Mouse (Mus musculus) olfactory bulb, adult 2 months (tissue): ENCODE data around the gene Kif14. TPM values are rescaled to one million over a fixed set of nuclear protein-coding genes. Genes with fewer than 3 reads are reported as not detected.

Experiments
- H3K27ac ChIP-seq: fragments of 200-500 bp; 2 replicates; pipeline ENCODE4 v1.5.1; 2012; ENCODE audit warnings: low read depth, low read length; ENCODE audit not compliant: insufficient read depth
- H3K4me1 ChIP-seq: fragments of 200-500 bp; 2 replicates; pipeline ENCODE4 v1.6.1; 2012; ENCODE audit warnings: low read length; ENCODE audit not compliant: control insufficient read depth, insufficient read depth
- H3K4me3 ChIP-seq: fragments of 200-500 bp; 2 replicates; pipeline ENCODE4 v1.5.1; 2012; ENCODE audit warnings: mild to moderate bottlenecking, low read depth, low read length, moderate library complexity; ENCODE audit not compliant: insufficient read depth
- CTCF ChIP-seq: fragments of 200-500 bp; IDR thresholded peaks from 2 replicates; pipeline ENCODE4 v1.5.1; 2012; ENCODE audit warnings: low read depth, mild to moderate bottlenecking, low read length, moderate library complexity; ENCODE audit not compliant: insufficient read depth
- POLR2A ChIP-seq: fragments of 200-500 bp; IDR thresholded peaks from 2 replicates; pipeline ENCODE4 v1.6.1; 2012; ENCODE audit warnings: mild to moderate bottlenecking, low read depth, low read length, moderate library complexity; ENCODE audit not compliant: insufficient read depth
- WGBS: fragments of 180-500 bp; shearing (Covaris S2); methylation state at CpG from one replicate; pipeline ENCODE4 v1.1.7; 2018; 5-methylcytosine and 5-hydroxymethylcytosine counted together
- polyA plus RNA-seq: library from polyadenylated mRNA; stranded (reverse); fragments of >200 nt; gene quantifications from 2 replicates; pipeline ENCODE4 v1.2.4, GENCODE M21; 2012; ENCODE audit warnings: low replicate concordance; ENCODE audit not compliant: missing spikeins, insufficient read depth, insufficient read length

Gene Kif14
- polyA plus RNA-seq, 1 experiment: not detected

GRCm38 (mm10) chr1:136447338-136447737 is 18.8 kb upstream of the Kif14 start:
- Histone ChIP-seq H3K4me3 (no peak overlapping the region), H3K4me1 (no peaks in the 10 kb centered on the region)
- 59% methylated on average over 4 of the region's 4 CpGs for WGBS

DNA sequence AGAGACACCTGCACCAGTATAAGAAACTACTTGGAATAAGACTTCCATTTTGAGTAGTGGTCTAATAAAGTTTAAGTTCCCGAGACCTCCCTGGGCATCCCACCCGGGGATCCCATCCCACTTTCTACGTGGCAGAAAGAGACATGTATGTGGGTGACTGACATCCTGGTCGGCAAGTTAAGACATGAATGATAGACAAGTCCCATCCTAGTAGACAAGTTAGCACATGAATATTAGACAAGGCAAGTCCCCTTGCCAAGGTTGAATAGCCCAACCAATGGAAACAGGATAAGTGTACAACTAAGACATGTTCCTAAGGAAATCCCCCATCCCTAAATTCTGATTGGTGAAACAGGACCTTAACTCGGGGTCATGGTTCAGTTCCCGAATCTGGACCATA is 16.6 kb upstream of the Kif14 start:
- no peak overlapping the region for H3K27ac ChIP-seq
- H3K4me1 ChIP-seq: no peaks in the 10 kb centered on the region
- WGBS: 99% methylated on average over 6 of the region's 6 CpGs
- H3K4me3 ChIP-seq: no peak overlapping the region
- TF ChIP-seq POLR2A (no peak), CTCF (no peak)

More at GRCm38 (mm10) chr1:136447338-136447737, 18.8 kb upstream of the Kif14 start:
- TF ChIP-seq POLR2A: no peak
- no peak for TF ChIP-seq CTCF
- no peak overlapping the region for H3K27ac ChIP-seq

- Histone ChIP-seq H3K27ac (no peak overlapping the region), H3K4me3 (no peak overlapping the region), H3K4me1 (no peaks in the 10 kb centered on the region)
- WGBS: 75% methylated on average over 5 of the region's 5 CpGs
- no peak for TF ChIP-seq POLR2A
- no peak for TF ChIP-seq CTCF
These were observed 15.9 kb upstream of the Kif14 start for GRCm38 (mm10) chr1:136450206-136450605.

DNA sequence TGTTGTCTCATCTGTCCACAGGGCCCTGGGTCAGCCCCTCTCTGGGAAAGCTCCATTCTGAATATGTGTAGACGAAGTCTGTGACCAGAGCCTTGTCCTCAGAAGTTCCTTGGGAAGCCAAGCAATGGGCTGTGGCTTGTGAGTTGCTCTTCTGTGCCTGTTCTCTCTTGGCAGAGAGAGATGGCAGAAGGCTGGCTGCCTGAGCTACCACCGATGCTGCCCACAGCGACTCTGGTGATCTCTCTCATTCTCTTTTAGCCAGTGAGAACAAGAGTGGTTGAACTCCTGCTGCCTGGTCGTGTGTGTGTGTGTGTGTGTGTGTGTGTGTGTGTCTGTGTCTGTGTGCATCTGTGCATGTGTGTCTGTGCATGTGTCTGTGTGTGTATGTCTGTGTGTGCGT is 13.7 kb upstream of the Kif14 start:
- no peaks in the 10 kb centered on the region for H3K4me1 ChIP-seq
- no peak overlapping the region for H3K27ac ChIP-seq
- TF ChIP-seq CTCF (no peak), POLR2A (no peak)
- 68% methylated on average over 5 of the region's 5 CpGs for WGBS
- H3K4me3 ChIP-seq: no peak overlapping the region

- Histone ChIP-seq H3K4me3 (no peak overlapping the region), H3K4me1 (no peaks in the 10 kb centered on the region), H3K27ac (no peak overlapping the region)
- WGBS: 58% methylated on average over 17 of the region's 17 CpGs
- TF ChIP-seq CTCF (no peak), POLR2A (no peak)
These were observed 10.2 kb upstream of the Kif14 start for GRCm38 (mm10) chr1:136455756-136456585.

GRCm38 (mm10) chr1:136456741-136457140 is 9.4 kb upstream of the Kif14 start:
- TF ChIP-seq POLR2A: no peak
- no peak for TF ChIP-seq CTCF
- WGBS: 91% methylated on average over 6 of the region's 6 CpGs
- Histone ChIP-seq H3K4me3 (no peak overlapping the region), H3K27ac (no peak overlapping the region), H3K4me1 (no peaks in the 10 kb centered on the region)

DNA sequence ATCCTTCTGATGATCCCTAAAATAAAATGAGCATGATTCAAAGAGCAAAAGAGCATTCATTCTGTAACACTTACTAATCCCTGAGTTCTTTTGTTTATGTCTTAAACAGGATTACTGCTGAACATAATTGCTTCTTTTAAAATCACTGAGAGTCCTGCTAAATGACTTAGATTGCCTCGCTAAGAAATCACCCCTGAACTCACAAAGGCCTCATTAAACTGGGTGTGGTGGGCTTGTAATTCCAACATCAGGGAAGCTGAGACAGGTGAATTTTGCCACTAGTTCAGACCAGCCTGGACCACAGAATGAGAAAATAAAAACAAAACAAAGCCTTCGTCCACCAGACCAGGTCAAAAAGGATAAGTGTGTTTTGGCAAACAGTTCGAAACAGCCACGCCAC is 8.7 kb upstream of the Kif14 start:
- TF ChIP-seq POLR2A: no peak
- TF ChIP-seq CTCF: no peak
- WGBS: 84% methylated on average over 4 of the region's 4 CpGs
- no peak overlapping the region for H3K4me3 ChIP-seq

DNA sequence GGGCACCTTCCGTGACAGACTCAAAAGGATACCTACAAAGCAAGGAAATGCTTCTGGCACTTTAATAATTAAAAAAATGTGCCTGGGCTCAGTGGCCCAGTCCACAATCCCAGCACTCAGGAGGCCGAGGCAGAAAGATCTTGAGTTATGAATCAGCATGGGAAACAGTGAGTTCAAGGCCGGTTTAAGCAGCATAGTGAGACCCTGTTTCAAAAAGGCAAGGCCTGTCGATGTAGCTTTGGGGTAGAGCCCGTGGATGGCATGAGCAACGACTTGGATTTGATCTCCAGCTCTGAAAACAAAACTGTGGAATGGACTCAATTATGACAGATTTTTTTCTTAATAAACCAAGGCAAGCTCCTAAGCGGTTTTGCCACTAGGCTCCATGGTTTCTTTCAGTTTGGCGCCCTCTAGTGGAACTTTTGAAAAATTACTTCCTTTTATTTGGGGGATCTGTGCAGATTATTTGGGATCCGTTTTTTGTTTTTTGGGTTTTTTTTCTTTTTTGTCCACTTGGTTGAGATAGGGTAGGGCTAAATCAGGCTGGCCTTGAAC is 7.4 kb upstream of the Kif14 start:
- peaks cover 4% of the 10 kb centered on the region; the same call in 1 of the 2 replicates for H3K4me1 ChIP-seq
- 25% methylated on average over 9 of the region's 9 CpGs for WGBS
- TF ChIP-seq CTCF (no peak), POLR2A (no peak)
- H3K27ac ChIP-seq: no peak overlapping the region
- no peak overlapping the region for H3K4me3 ChIP-seq

More for the DNA sequence above, 8.7 kb upstream of the Kif14 start:
- H3K4me1 ChIP-seq: peaks cover 1% of the 10 kb centered on the region; the same call in 1 of the 2 replicates
- no peak overlapping the region for H3K27ac ChIP-seq

GRCm38 (mm10) chr1:136462443-136462842 is 3.7 kb upstream of the Kif14 start:
- no peak overlapping the region for H3K4me3 ChIP-seq
- 32% methylated on average over 10 of the region's 10 CpGs for WGBS
- no peak overlapping the region for H3K27ac ChIP-seq

More at GRCm38 (mm10) chr1:136462443-136462842, 3.7 kb upstream of the Kif14 start:
- H3K4me1 ChIP-seq: peaks cover 10% of the 10 kb centered on the region
- no peak for TF ChIP-seq CTCF
- no peak for TF ChIP-seq POLR2A
